Mouse (Mus musculus) liver, embryonic 14.5 days (tissue): ENCODE results near the gene Mrpl37. TPM values are rescaled to one million over a fixed set of nuclear protein-coding genes. Genes with fewer than 3 reads are reported as not detected.

Source experiments
- ATAC-seq: fragments of 200-750 bp; cut with Nextera tagmentation; 2 replicates; pipeline ENCODE4 v1.8.0; 2017; ENCODE audit warnings: moderate number of reproducible peaks, mild to moderate bottlenecking, moderate library complexity; ENCODE audit not compliant: insufficient read depth
- DNase-seq, 3 experiments: peaks; one replicate each; pipeline ENCODE4 v3.0.0-alpha.2; 2012 to 2013; ENCODE audit warnings: low read depth in 3 of 3, low spot score in 3 of 3
- H3K27ac ChIP-seq: fragments of 300-500 bp; sonication (generic); 2 replicates; pipeline ENCODE4 v1.5.1; 2014; ENCODE audit warnings: moderate library complexity, mild to moderate bottlenecking, control low read depth, inconsistent platforms
- H3K27me3 ChIP-seq: fragments of 300-500 bp; sonication (generic); 2 replicates; pipeline ENCODE4 v1.6.1; 2014; ENCODE audit warnings: mild to moderate bottlenecking, low read length, moderate library complexity; ENCODE audit not compliant: control insufficient read depth, insufficient read depth
- H3K36me3 ChIP-seq: fragments of 300-500 bp; sonication (generic); replicated peaks from 2 replicates; pipeline ENCODE4 v1.6.1; 2014; ENCODE audit warnings: low read depth; ENCODE audit not compliant: control insufficient read depth, insufficient read depth
- H3K4me1 ChIP-seq, 2 experiments: fragments of 200-500 bp in 1 of 2; fragments of 300-500 bp in 1 of 2; sonication (generic) in 1 of 2; replicated peaks; 2 replicates each; pipeline ENCODE4 v1.6.1; 2012 to 2014; ENCODE audit warnings: antibody characterized with exemption in 1 of 2, inconsistent platforms in 1 of 2, low read length in 1 of 2; ENCODE audit not compliant: control insufficient read depth in 2 of 2, insufficient read depth in 2 of 2
- H3K4me2 ChIP-seq: fragments of 300-500 bp; sonication (generic); 2 replicates; pipeline ENCODE4 v1.6.1; 2014; ENCODE audit warnings: low read depth, mild to moderate bottlenecking, control low read depth, moderate library complexity
- H3K4me3 ChIP-seq, 2 experiments: fragments of 200-500 bp in 1 of 2; fragments of 300-500 bp in 1 of 2; sonication (generic) in 1 of 2; 2 replicates each; pipeline ENCODE4 v1.5.1; 2012 to 2014; ENCODE audit warnings: low read depth in 2 of 2, low read length in 2 of 2, mild to moderate bottlenecking in 2 of 2, control low read depth in 1 of 2, inconsistent platforms in 1 of 2, moderate library complexity in 1 of 2; ENCODE audit not compliant: insufficient read depth in 1 of 2
- H3K9ac ChIP-seq: fragments of 300-500 bp; sonication (generic); replicated peaks from 2 replicates; pipeline ENCODE4 v1.6.1; 2014; ENCODE audit warnings: mild to moderate bottlenecking, control low read depth, moderate library complexity
- H3K9me3 ChIP-seq: fragments of 300-500 bp; sonication (generic); 2 replicates; pipeline ENCODE4 v1.6.1; 2016; ENCODE audit warnings: low read length, mixed read lengths; ENCODE audit not compliant: control insufficient read depth
- CTCF ChIP-seq: IDR thresholded peaks from 2 replicates; pipeline ENCODE4 v1.5.1; 2016; ENCODE audit warnings: antibody characterized with exemption, low read depth, control low read depth
- EP300 ChIP-seq: IDR thresholded peaks from 2 replicates; pipeline ENCODE4 v1.6.1; 2016; ENCODE audit warnings: antibody characterized with exemption, low read depth
- WGBS: fragments of 180-500 bp; shearing (Covaris S2); extraction: QIAGEN DNeasy Blood & Tissue Kit; methylation state at CpG from one replicate; pipeline ENCODE4 v1.1.7; 2014; ENCODE audit not compliant: insufficient replicate concordance; 5-methylcytosine and 5-hydroxymethylcytosine counted together
- polyA plus RNA-seq, 2 experiments: library from polyadenylated mRNA; depleted of rRNA in 1 of 2; stranded (reverse) in 1 of 2; unstranded in 1 of 2; fragments of >200 nt; fragmentation: Nextera tagmentation in 1 of 2; extraction: Ambion mirVana in 1 of 2; gene quantifications; 2 replicates each; pipeline versions ENCODE4 v1.2.1 to v1.2.3; 2012 to 2014

Mrpl37 gene
- polyA plus RNA-seq, 2 experiments, result 36.4 to 57.9 TPM

- H3K9me3 ChIP-seq, result no peaks in the 10 kb centered on the region
- H3K27me3 ChIP-seq, result no peaks in the 10 kb centered on the region
- DNase-seq (no peak), ATAC-seq (no peak)
- peaks cover 10% of the 10 kb centered on the region for H3K36me3 ChIP-seq
- H3K4me3 ChIP-seq, result no peak overlapping the region
- no peak overlapping the region for H3K27ac ChIP-seq
- WGBS, result 66% methylated on average over 8 of the region's 8 CpGs
- TF ChIP-seq EP300, result no peak
- TF ChIP-seq CTCF, result no peak
- peaks cover 26 to 27% of the 10 kb centered on the region in 2 experiments for H3K4me1 ChIP-seq
- no peak overlapping the region for H3K9ac ChIP-seq
- no peak overlapping the region for H3K4me2 ChIP-seq
Observed at GRCm38 (mm10) chr4:107011325-107012004, 55.2 kb downstream of the Mrpl37 start.

GRCm38 (mm10) chr4:107009548-107009947 is 57.1 kb downstream of the Mrpl37 start:
- no peak overlapping the region for H3K9ac ChIP-seq
- H3K4me2 ChIP-seq, result no peak overlapping the region
- ATAC-seq (no peak), DNase-seq (no peak)
- H3K27ac ChIP-seq, result no peak overlapping the region
- no peak overlapping the region for H3K4me3 ChIP-seq
- 91% methylated on average over 7 of the region's 7 CpGs for WGBS
- peaks cover 44 to 46% of the 10 kb centered on the region in 2 experiments for H3K4me1 ChIP-seq
- H3K9me3 ChIP-seq, result no peaks in the 10 kb centered on the region
- peaks cover 10% of the 10 kb centered on the region for H3K36me3 ChIP-seq
- H3K27me3 ChIP-seq, result no peaks in the 10 kb centered on the region
- TF ChIP-seq CTCF, result no peak
- TF ChIP-seq EP300, result no peak

GRCm38 (mm10) chr4:107008161-107008560 is 58.5 kb downstream of the Mrpl37 start:
- Histone ChIP-seq H3K9me3 (no peaks in the 10 kb centered on the region), H3K27me3 (no peaks in the 10 kb centered on the region), H3K27ac (peak overlapping the region; percentile 81), H3K36me3 (peaks cover 10% of the 10 kb centered on the region), H3K4me2 (peak overlapping the region; percentile 66), H3K4me3 (peak overlapping the region in 1 of 2 experiments; percentile 23; a peak in 2 of 4 replicates), H3K4me1 (peaks cover 49 to 54% of the 10 kb centered on the region in 2 experiments), H3K9ac (peak overlapping the region; percentile 35)
- ATAC-seq (peak; percentile 82), DNase-seq (peak; percentile 67 to 68 (median 67))
- WGBS, result 30% methylated on average over 2 of the region's 2 CpGs
- TF ChIP-seq CTCF (no peak), EP300 (peak; percentile 77)

GRCm38 (mm10) chr4:107007359-107007758 is 59.3 kb downstream of the Mrpl37 start:
- peak overlapping the region; percentile 78 for H3K27ac ChIP-seq
- peak overlapping the region; percentile 66 for H3K4me2 ChIP-seq
- peak overlapping the region; percentile 32 for H3K9ac ChIP-seq
- H3K4me1 ChIP-seq, result peaks cover 51 to 55% of the 10 kb centered on the region in 2 experiments
- peaks cover 10% of the 10 kb centered on the region for H3K36me3 ChIP-seq
- TF ChIP-seq CTCF (no peak), EP300 (peak; percentile 65; the same call in 1 of the 2 replicates)
- WGBS, result 34% methylated on average over 8 of the region's 8 CpGs
- H3K9me3 ChIP-seq, result no peaks in the 10 kb centered on the region
- DNase-seq (no peak), ATAC-seq (peak; percentile 51; the same call in 1 of the 2 replicates)
- H3K27me3 ChIP-seq, result no peaks in the 10 kb centered on the region
- no peak overlapping the region for H3K4me3 ChIP-seq

- Histone ChIP-seq H3K4me3 (no peak overlapping the region), H3K9me3 (no peaks in the 10 kb centered on the region), H3K27me3 (no peaks in the 10 kb centered on the region), H3K36me3 (peaks cover 7% of the 10 kb centered on the region), H3K9ac (peak overlapping the region; percentile 9; the same call in 1 of the 2 replicates), H3K4me2 (peak overlapping the region; percentile 66), H3K27ac (peak overlapping the region; percentile 78), H3K4me1 (peaks cover 51 to 57% of the 10 kb centered on the region in 2 experiments)
- TF ChIP-seq EP300 (0 out of 2 replicates have a peak, but pooled peaks have one; percentile 11), CTCF (no peak)
- peak; percentile 61 for ATAC-seq
- 57% methylated on average over 6 of the region's 6 CpGs for WGBS
- DNase-seq, result peak in 1 of 3 experiments; percentile 30
Observed at GRCm38 (mm10) chr4:107006807-107007206, 59.9 kb downstream of the Mrpl37 start.
